Mouse (Mus musculus) midbrain, embryonic 14.5 days (tissue): ENCODE results near the gene Tarbp2. TPM values are rescaled to one million over a fixed set of nuclear protein-coding genes. Genes with fewer than 3 reads are reported as not detected.

Source experiments
- ATAC-seq: fragments of 200-750 bp; cut with Nextera tagmentation; 2 replicates; pipeline ENCODE4 v1.8.0; 2017; ENCODE audit warnings: moderate number of reproducible peaks, moderate library complexity; ENCODE audit not compliant: low FRiP score, low TSS enrichment
- DNase-seq: peaks from one replicate; pipeline ENCODE4 v3.0.0-alpha.2; 2015
- H3K27ac ChIP-seq: fragments of 300-500 bp; sonication (generic); replicated peaks from 2 replicates; pipeline ENCODE4 v1.5.1; 2014; ENCODE audit warnings: mild to moderate bottlenecking, low read depth, low read length, moderate library complexity
- H3K27me3 ChIP-seq: fragments of 300-500 bp; sonication (generic); 2 replicates; pipeline ENCODE4 v1.6.1; 2014; ENCODE audit warnings: low read length, control low read depth, mixed read lengths; ENCODE audit not compliant: control insufficient read depth, insufficient read depth
- H3K36me3 ChIP-seq: fragments of 300-500 bp; sonication (generic); 2 replicates; pipeline ENCODE4 v1.6.1; 2014; ENCODE audit warnings: low read length, control low read depth; ENCODE audit not compliant: control insufficient read depth, insufficient read depth
- H3K4me1 ChIP-seq: fragments of 300-500 bp; sonication (generic); 2 replicates; pipeline ENCODE4 v1.6.1; 2014; ENCODE audit warnings: mild to moderate bottlenecking, antibody characterized with exemption, low read length, control low read depth; ENCODE audit not compliant: control insufficient read depth, insufficient read depth
- H3K4me2 ChIP-seq: fragments of 300-500 bp; sonication (generic); 2 replicates; pipeline ENCODE4 v1.6.1; 2014; ENCODE audit warnings: mild to moderate bottlenecking, low read length, moderate library complexity
- H3K4me3 ChIP-seq: fragments of 300-500 bp; sonication (generic); replicated peaks from 2 replicates; pipeline ENCODE4 v1.5.1; 2014; ENCODE audit warnings: low read depth, low read length
- H3K9ac ChIP-seq: fragments of 300-500 bp; sonication (generic); replicated peaks from 2 replicates; pipeline ENCODE4 v1.6.1; 2014; ENCODE audit warnings: mild to moderate bottlenecking, low read length, moderate library complexity
- H3K9me3 ChIP-seq: fragments of 300-500 bp; sonication (generic); 2 replicates; pipeline ENCODE4 v1.6.1; 2016; ENCODE audit warnings: low read length, control low read depth, mixed read lengths; ENCODE audit not compliant: control insufficient read depth
- WGBS: fragments of 180-500 bp; shearing (Covaris S2); extraction: QIAGEN DNeasy Blood & Tissue Kit; methylation state at CpG from one replicate; pipeline ENCODE4 v1.1.7; 2014; 5-methylcytosine and 5-hydroxymethylcytosine counted together
- polyA plus RNA-seq: library from polyadenylated mRNA; unstranded; fragments of >200 nt; fragmentation: Nextera tagmentation; extraction: Ambion mirVana; gene quantifications from 2 replicates; pipeline ENCODE4 v1.2.1, GENCODE M21; 2014

Gene Tarbp2
- polyA plus RNA-seq, 1 experiment from 2014 or later: 76.3 TPM

- Histone ChIP-seq H3K4me1 (no peaks in the 10 kb centered on the region), H3K27me3 (no peaks in the 10 kb centered on the region), H3K9me3 (no peaks in the 10 kb centered on the region), H3K36me3 (peaks cover 83% of the 10 kb centered on the region), H3K27ac (no peak within 1 kb of the TSS), H3K9ac (no peak within 1 kb of the TSS), H3K4me2 (no peak within 1 kb of the TSS), H3K4me3 (no peak within 1 kb of the TSS)
- DNase-seq (no peak), ATAC-seq (no peak)
- WGBS: 92% methylated on average over 1 of the region's 1 CpGs
These were observed 14.5 kb upstream of the Tarbp2 start, which contains the start of gene Gm10337 for GRCm38 (mm10) chr15:102503447-102503846. Gene Gm10337, plus strand, starts transcription at chr15:102503722.

- no peak for ATAC-seq
- no peak overlapping the region for H3K4me2 ChIP-seq
These were observed 13.8 kb upstream of the Tarbp2 start for GRCm38 (mm10) chr15:102503924-102504782.

GRCm38 (mm10) chr15:102505073-102505769 lies 12.8 kb upstream of the Tarbp2 start:
- Histone ChIP-seq H3K27me3 (no peaks in the 10 kb centered on the region), H3K9ac (no peak overlapping the region), H3K4me2 (no peak overlapping the region), H3K4me1 (peaks cover 12% of the 10 kb centered on the region), H3K9me3 (no peaks in the 10 kb centered on the region), H3K36me3 (peaks cover 71% of the 10 kb centered on the region), H3K4me3 (no peak overlapping the region), H3K27ac (no peak overlapping the region)
- DNase-seq: no peak
- ATAC-seq: no peak
- WGBS: 80% methylated on average over 12 of the region's 12 CpGs

More at GRCm38 (mm10) chr15:102503924-102504782, 13.8 kb upstream of the Tarbp2 start:
- Histone ChIP-seq H3K4me3 (no peak overlapping the region), H3K9me3 (no peaks in the 10 kb centered on the region), H3K9ac (no peak overlapping the region), H3K36me3 (peaks cover 81% of the 10 kb centered on the region), H3K27ac (no peak overlapping the region), H3K4me1 (peaks cover 1% of the 10 kb centered on the region), H3K27me3 (no peaks in the 10 kb centered on the region)
- DNase-seq: no peak
- WGBS: 92% methylated on average over 9 of the region's 9 CpGs

- no peak for DNase-seq
- no peak overlapping the region for H3K9ac ChIP-seq
- H3K27ac ChIP-seq: no peak overlapping the region
- no peaks in the 10 kb centered on the region for H3K27me3 ChIP-seq
- WGBS: 90% methylated on average over 9 of the region's 9 CpGs
- H3K4me1 ChIP-seq: peaks cover 14% of the 10 kb centered on the region
- peaks cover 64% of the 10 kb centered on the region for H3K36me3 ChIP-seq
- no peaks in the 10 kb centered on the region for H3K9me3 ChIP-seq
- H3K4me2 ChIP-seq: no peak overlapping the region
- no peak overlapping the region for H3K4me3 ChIP-seq
- ATAC-seq: no peak
These were observed 12.1 kb upstream of the Tarbp2 start for GRCm38 (mm10) chr15:102505770-102506463.

- Histone ChIP-seq H3K9ac (no peak overlapping the region), H3K4me3 (no peak overlapping the region), H3K4me2 (no peak overlapping the region), H3K27me3 (no peaks in the 10 kb centered on the region), H3K27ac (no peak overlapping the region), H3K4me1 (peaks cover 20% of the 10 kb centered on the region), H3K36me3 (peaks cover 59% of the 10 kb centered on the region), H3K9me3 (no peaks in the 10 kb centered on the region)
- WGBS: 76% methylated on average over 2 of the region's 2 CpGs
- no peak for DNase-seq
- ATAC-seq: no peak
These were observed 11.5 kb upstream of the Tarbp2 start for GRCm38 (mm10) chr15:102506464-102506830.

GRCm38 (mm10) chr15:102506864-102507263 lies 11.1 kb upstream of the Tarbp2 start:
- Histone ChIP-seq H3K27ac (no peak overlapping the region), H3K4me1 (peaks cover 24% of the 10 kb centered on the region), H3K27me3 (no peaks in the 10 kb centered on the region), H3K4me3 (no peak overlapping the region), H3K36me3 (peaks cover 54% of the 10 kb centered on the region), H3K9ac (no peak overlapping the region), H3K9me3 (no peaks in the 10 kb centered on the region), H3K4me2 (no peak overlapping the region)
- WGBS: 89% methylated on average over 1 of the region's 1 CpGs
- no peak for DNase-seq
- ATAC-seq: no peak

GRCm38 (mm10) chr15:102507561-102507960 lies 10.4 kb upstream of the Tarbp2 start:
- no peak overlapping the region for H3K27ac ChIP-seq
- ATAC-seq: no peak
- peaks cover 31% of the 10 kb centered on the region for H3K4me1 ChIP-seq
- H3K9me3 ChIP-seq: no peaks in the 10 kb centered on the region
- no peak overlapping the region for H3K4me2 ChIP-seq
- no peak for DNase-seq
- no peak overlapping the region for H3K4me3 ChIP-seq
- H3K9ac ChIP-seq: no peak overlapping the region
- peaks cover 48% of the 10 kb centered on the region for H3K36me3 ChIP-seq
- H3K27me3 ChIP-seq: no peaks in the 10 kb centered on the region

- no peak for ATAC-seq
- Histone ChIP-seq H3K36me3 (peaks cover 40% of the 10 kb centered on the region), H3K27me3 (no peaks in the 10 kb centered on the region), H3K9ac (no peak overlapping the region), H3K27ac (no peak overlapping the region), H3K9me3 (no peaks in the 10 kb centered on the region), H3K4me1 (peaks cover 37% of the 10 kb centered on the region), H3K4me3 (no peak overlapping the region), H3K4me2 (no peak overlapping the region)
- no peak for DNase-seq
- WGBS: 92% methylated on average over 3 of the region's 3 CpGs
These were observed 9.7 kb upstream of the Tarbp2 start for GRCm38 (mm10) chr15:102508336-102508735.
